Mouse (Mus musculus) lung, embryonic 15.5 days (tissue): ENCODE measurements around the gene Xpc. TPM values are rescaled to one million over a fixed set of nuclear protein-coding genes. Genes with fewer than 3 reads are reported as not detected.

Experiments used
- ATAC-seq: fragments of 200-750 bp; cut with Nextera tagmentation; 2 replicates; pipeline ENCODE4 v1.8.0; 2017; ENCODE audit warnings: moderate number of reproducible peaks, borderline replicate concordance; ENCODE audit not compliant: low FRiP score, low TSS enrichment; ENCODE audit errors: extremely low read depth
- H3K27ac ChIP-seq: fragments of 300-500 bp; sonication (generic); 2 replicates; pipeline ENCODE4 v1.5.1; 2015; ENCODE audit warnings: moderate library complexity, mild to moderate bottlenecking, inconsistent platforms
- H3K27me3 ChIP-seq: fragments of 300-500 bp; sonication (generic); 2 replicates; pipeline ENCODE4 v1.6.1; 2015; ENCODE audit warnings: inconsistent platforms
- H3K36me3 ChIP-seq: fragments of 300-500 bp; sonication (generic); 2 replicates; pipeline ENCODE4 v1.6.1; 2015; ENCODE audit warnings: inconsistent platforms
- H3K4me1 ChIP-seq: fragments of 300-500 bp; sonication (generic); 2 replicates; pipeline ENCODE4 v1.6.1; 2015; ENCODE audit warnings: inconsistent platforms
- H3K4me2 ChIP-seq: fragments of 300-500 bp; sonication (generic); 2 replicates; pipeline ENCODE4 v1.6.1; 2015; ENCODE audit warnings: inconsistent platforms, mild to moderate bottlenecking, moderate library complexity
- H3K4me3 ChIP-seq: fragments of 300-500 bp; sonication (generic); 2 replicates; pipeline ENCODE4 v1.5.1; 2015; ENCODE audit warnings: mild to moderate bottlenecking, inconsistent platforms
- H3K9ac ChIP-seq: fragments of 300-500 bp; sonication (generic); 2 replicates; pipeline ENCODE4 v1.6.1; 2015; ENCODE audit warnings: inconsistent platforms
- H3K9me3 ChIP-seq: fragments of 300-500 bp; sonication (generic); 2 replicates; pipeline ENCODE4 v1.6.1; 2016; ENCODE audit warnings: inconsistent platforms
- WGBS: fragments of 180-500 bp; shearing (Covaris S2); methylation state at CpG from one replicate; pipeline ENCODE4 v1.1.7; 2015; 5-methylcytosine and 5-hydroxymethylcytosine counted together
- polyA plus RNA-seq: library from polyadenylated mRNA; unstranded; fragments of >200 nt; fragmentation: Nextera tagmentation; extraction: Ambion mirVana; gene quantifications from 2 replicates; pipeline ENCODE4 v1.2.1, GENCODE M21; 2015

Xpc gene
- polyA plus RNA-seq, 1 experiment from 2014 or later: 17.2 TPM

- 87% methylated on average over 7 of the region's 7 CpGs for WGBS
- Histone ChIP-seq H3K4me2 (no peak overlapping the region), H3K4me1 (peaks cover 20% of the 10 kb centered on the region), H3K9ac (no peak overlapping the region), H3K4me3 (no peak overlapping the region), H3K27ac (no peak overlapping the region), H3K27me3 (no peaks in the 10 kb centered on the region), H3K9me3 (no peaks in the 10 kb centered on the region), H3K36me3 (peaks cover 58% of the 10 kb centered on the region)
- ATAC-seq: no peak
Observed at GRCm38 (mm10) chr6:91518454-91519020, 2.8 kb upstream of the Xpc start.

- Histone ChIP-seq H3K36me3 (peaks cover 22% of the 10 kb centered on the region), H3K4me1 (peaks cover 20% of the 10 kb centered on the region), H3K27ac (0 out of 2 replicates have a peak overlapping the region, but pooled peaks have one; percentile 10), H3K4me2 (peak overlapping the region; percentile 66), H3K4me3 (peak overlapping the region; percentile 62), H3K27me3 (no peaks in the 10 kb centered on the region), H3K9ac (peak overlapping the region; percentile 58), H3K9me3 (no peaks in the 10 kb centered on the region)
- no peak for ATAC-seq
- WGBS: 17% methylated on average over 10 of the region's 10 CpGs
Observed at GRCm38 (mm10) chr6:91514737-91515362, 838 bp downstream of the Xpc start.

DNA sequence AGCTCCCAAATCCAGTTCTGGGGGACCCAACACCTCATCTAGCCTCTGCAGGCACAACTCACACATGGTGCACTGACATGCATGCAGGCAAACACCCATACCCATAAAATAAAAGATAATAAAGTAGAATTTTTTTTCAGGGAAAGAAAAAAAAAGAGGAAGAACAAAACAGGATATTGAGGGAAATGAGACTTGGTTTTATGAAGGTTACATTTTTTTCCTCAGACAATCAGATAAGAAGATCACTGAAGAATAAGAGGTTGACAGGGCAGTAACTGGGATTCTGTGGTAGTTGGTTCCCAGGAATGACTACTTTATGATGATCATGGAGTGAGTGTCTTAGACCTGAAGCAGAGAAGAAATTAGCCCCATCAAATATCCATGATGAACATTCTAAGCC lies 1.6 kb downstream of the Xpc start:
- Histone ChIP-seq H3K4me1 (peaks cover 20% of the 10 kb centered on the region), H3K27ac (no peak overlapping the region), H3K4me3 (no peak overlapping the region; the same call in 1 of the 2 replicates), H3K4me2 (peak overlapping the region; percentile 66; the same call in 1 of the 2 replicates), H3K36me3 (peaks cover 16% of the 10 kb centered on the region), H3K9ac (no peak overlapping the region), H3K9me3 (no peaks in the 10 kb centered on the region), H3K27me3 (no peaks in the 10 kb centered on the region)
- no peak for ATAC-seq

GRCm38 (mm10) chr6:91510211-91510610 lies 5.5 kb downstream of the Xpc start:
- 72% methylated on average over 10 of the region's 10 CpGs for WGBS
- no peak for ATAC-seq
- Histone ChIP-seq H3K27ac (no peak overlapping the region), H3K9ac (no peak overlapping the region), H3K4me2 (no peak overlapping the region), H3K4me3 (no peak overlapping the region), H3K9me3 (no peaks in the 10 kb centered on the region), H3K4me1 (peaks cover 10% of the 10 kb centered on the region), H3K27me3 (no peaks in the 10 kb centered on the region), H3K36me3 (peaks cover 35% of the 10 kb centered on the region)

DNA sequence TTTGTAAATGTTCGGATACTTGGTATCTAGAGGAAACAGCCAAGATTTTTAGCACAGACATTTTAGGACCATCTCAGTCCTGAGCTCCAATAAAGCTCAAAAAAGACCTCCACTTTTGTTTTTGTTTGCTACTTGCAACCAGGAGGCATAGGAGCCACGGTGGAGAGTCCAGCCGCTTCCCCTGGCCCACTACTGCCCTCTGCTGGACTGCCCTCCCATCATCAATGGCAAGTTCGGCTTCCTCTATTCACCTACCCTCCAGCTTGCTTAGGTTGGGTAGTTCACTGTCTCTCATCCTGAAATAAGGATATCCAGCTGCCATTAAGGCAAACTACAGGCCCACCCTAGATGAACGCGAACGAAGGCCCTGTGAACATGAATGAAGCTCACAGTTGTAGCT lies 6.4 kb downstream of the Xpc start:
- no peak for ATAC-seq
- Histone ChIP-seq H3K36me3 (peaks cover 44% of the 10 kb centered on the region), H3K9ac (no peak overlapping the region), H3K4me2 (no peak overlapping the region), H3K27ac (no peak overlapping the region), H3K4me3 (no peak overlapping the region), H3K9me3 (no peaks in the 10 kb centered on the region), H3K4me1 (peaks cover 1% of the 10 kb centered on the region; the same call in 1 of the 2 replicates), H3K27me3 (no peaks in the 10 kb centered on the region)
- WGBS: 30% methylated on average over 7 of the region's 7 CpGs

- no peaks in the 10 kb centered on the region for H3K4me1 ChIP-seq
- ATAC-seq: no peak
- no peaks in the 10 kb centered on the region for H3K9me3 ChIP-seq
- no peak overlapping the region for H3K4me2 ChIP-seq
- H3K4me3 ChIP-seq: no peak overlapping the region
- H3K27ac ChIP-seq: no peak overlapping the region
- WGBS: 87% methylated on average over 3 of the region's 3 CpGs
- peaks cover 57% of the 10 kb centered on the region for H3K36me3 ChIP-seq
- no peaks in the 10 kb centered on the region for H3K27me3 ChIP-seq
- no peak overlapping the region for H3K9ac ChIP-seq
Observed at GRCm38 (mm10) chr6:91508041-91508440, 7.6 kb downstream of the Xpc start.

- no peak for ATAC-seq
- H3K27ac ChIP-seq: no peak overlapping the region
- H3K9ac ChIP-seq: no peak overlapping the region
- peaks cover 72% of the 10 kb centered on the region for H3K36me3 ChIP-seq
- H3K4me3 ChIP-seq: no peak overlapping the region
- no peak overlapping the region for H3K4me2 ChIP-seq
- no peaks in the 10 kb centered on the region for H3K9me3 ChIP-seq
- no peaks in the 10 kb centered on the region for H3K27me3 ChIP-seq
- no peaks in the 10 kb centered on the region for H3K4me1 ChIP-seq
- WGBS: 89% methylated on average over 5 of the region's 5 CpGs
Observed at GRCm38 (mm10) chr6:91506036-91506435, 9.7 kb downstream of the Xpc start.

DNA sequence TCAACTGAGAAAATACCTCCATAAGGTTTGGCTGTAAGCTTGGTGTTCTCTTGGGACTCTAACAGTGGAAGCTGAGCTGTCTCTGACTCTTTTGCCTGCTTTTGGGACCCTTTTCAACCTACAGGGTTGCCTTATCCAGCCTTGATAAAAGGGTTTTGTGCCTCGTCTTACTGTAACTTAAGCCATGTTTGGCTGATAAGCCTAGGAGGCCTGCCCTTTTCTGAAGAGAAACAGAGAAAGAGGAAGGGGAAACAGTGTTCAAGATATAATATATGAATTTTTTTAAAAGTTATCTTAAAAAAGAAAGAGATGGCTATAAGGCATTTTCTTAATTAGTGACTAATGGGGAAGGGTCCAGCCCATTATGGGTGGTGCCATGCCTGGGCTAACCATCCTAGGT lies 12.4 kb downstream of the Xpc start:
- H3K36me3 ChIP-seq: peaks cover 92% of the 10 kb centered on the region
- ATAC-seq: no peak
- H3K27ac ChIP-seq: no peak overlapping the region
- no peaks in the 10 kb centered on the region for H3K27me3 ChIP-seq
- WGBS: 69% methylated on average over 1 of the region's 1 CpGs
- no peak overlapping the region for H3K9ac ChIP-seq
- H3K4me2 ChIP-seq: no peak overlapping the region
- H3K9me3 ChIP-seq: no peaks in the 10 kb centered on the region
- no peaks in the 10 kb centered on the region for H3K4me1 ChIP-seq
- no peak overlapping the region for H3K4me3 ChIP-seq

DNA sequence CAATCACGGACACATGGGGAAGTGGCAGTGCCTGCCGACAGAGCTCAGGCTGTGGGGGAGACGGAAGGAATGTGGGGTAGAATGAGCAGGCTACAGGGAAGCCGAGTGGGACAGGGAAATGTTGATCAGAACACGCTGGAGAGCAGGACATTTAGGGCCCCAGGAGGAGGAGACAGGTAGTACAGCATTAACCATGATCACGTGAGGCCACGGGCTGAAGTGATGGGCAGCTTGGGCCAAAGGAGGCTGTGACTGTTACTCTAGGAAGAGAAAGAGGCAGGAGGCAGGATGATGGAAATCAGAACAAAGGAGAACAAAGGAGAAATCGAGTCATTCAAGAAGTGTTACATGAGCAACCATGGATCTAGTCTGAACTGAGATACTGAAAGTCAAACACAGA lies 21.2 kb downstream of the Xpc start:
- peaks cover 54% of the 10 kb centered on the region for H3K36me3 ChIP-seq
- no peak overlapping the region for H3K4me2 ChIP-seq
- no peak overlapping the region for H3K27ac ChIP-seq
- no peak overlapping the region for H3K4me3 ChIP-seq
- 77% methylated on average over 8 of the region's 8 CpGs for WGBS
- H3K27me3 ChIP-seq: no peaks in the 10 kb centered on the region
- H3K9me3 ChIP-seq: no peaks in the 10 kb centered on the region
- no peaks in the 10 kb centered on the region for H3K4me1 ChIP-seq
- no peak overlapping the region for H3K9ac ChIP-seq
- ATAC-seq: no peak

GRCm38 (mm10) chr6:91493053-91493452 lies 22.6 kb downstream of the Xpc start:
- Histone ChIP-seq H3K9me3 (no peaks in the 10 kb centered on the region), H3K4me2 (no peak overlapping the region), H3K27ac (no peak overlapping the region), H3K9ac (no peak overlapping the region), H3K4me1 (no peaks in the 10 kb centered on the region), H3K27me3 (no peaks in the 10 kb centered on the region), H3K36me3 (peaks cover 39% of the 10 kb centered on the region), H3K4me3 (no peak overlapping the region)
- no peak for ATAC-seq
- WGBS: 78% methylated on average over 10 of the region's 10 CpGs

DNA sequence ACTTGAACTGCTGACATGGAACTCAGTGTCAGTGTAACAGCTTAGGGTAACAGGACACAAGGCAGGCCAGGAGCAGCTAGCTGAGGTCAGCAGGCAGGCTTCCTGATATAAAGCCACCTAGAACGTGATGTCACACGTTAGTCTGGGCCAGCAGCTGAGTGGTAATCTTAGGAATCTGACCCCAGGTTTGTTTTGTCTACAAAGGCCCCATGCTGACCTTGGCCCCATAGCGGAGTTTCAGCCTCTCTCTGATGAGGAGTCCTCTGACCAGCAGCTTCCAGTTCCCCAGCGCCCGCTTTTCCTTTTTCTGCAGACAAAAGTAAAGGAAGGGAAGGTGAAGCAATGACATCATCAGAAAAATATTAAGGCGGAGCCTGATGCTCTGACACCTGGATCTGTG lies 24.7 kb downstream of the Xpc start:
- no peak overlapping the region for H3K4me2 ChIP-seq
- H3K36me3 ChIP-seq: peaks cover 50% of the 10 kb centered on the region
- no peak overlapping the region for H3K9ac ChIP-seq
- ATAC-seq: no peak
- H3K9me3 ChIP-seq: no peaks in the 10 kb centered on the region
- no peak overlapping the region for H3K4me3 ChIP-seq
- H3K27me3 ChIP-seq: no peaks in the 10 kb centered on the region
- 46% methylated on average over 6 of the region's 6 CpGs for WGBS
- no peaks in the 10 kb centered on the region for H3K4me1 ChIP-seq
- no peak overlapping the region for H3K27ac ChIP-seq

GRCm38 (mm10) chr6:91489872-91490271 lies 25.8 kb downstream of the Xpc start:
- Histone ChIP-seq H3K4me3 (no peak overlapping the region), H3K27me3 (no peaks in the 10 kb centered on the region), H3K9ac (no peak overlapping the region), H3K4me1 (no peaks in the 10 kb centered on the region), H3K4me2 (no peak overlapping the region), H3K27ac (no peak overlapping the region), H3K9me3 (no peaks in the 10 kb centered on the region), H3K36me3 (peaks cover 54% of the 10 kb centered on the region)
- WGBS: 80% methylated on average over 10 of the region's 10 CpGs
- ATAC-seq: no peak
